Mouse (Mus musculus) neural tube, embryonic 10.5 days (tissue): ENCODE measurements around the gene Susd5.

ENCODE experiments used
- DNase-seq: peaks from one replicate; pipeline ENCODE4 v3.0.0-alpha.2; 2017; ENCODE audit warnings: low spot score; ENCODE audit errors: extremely low spot score

The Susd5 gene

DNA sequence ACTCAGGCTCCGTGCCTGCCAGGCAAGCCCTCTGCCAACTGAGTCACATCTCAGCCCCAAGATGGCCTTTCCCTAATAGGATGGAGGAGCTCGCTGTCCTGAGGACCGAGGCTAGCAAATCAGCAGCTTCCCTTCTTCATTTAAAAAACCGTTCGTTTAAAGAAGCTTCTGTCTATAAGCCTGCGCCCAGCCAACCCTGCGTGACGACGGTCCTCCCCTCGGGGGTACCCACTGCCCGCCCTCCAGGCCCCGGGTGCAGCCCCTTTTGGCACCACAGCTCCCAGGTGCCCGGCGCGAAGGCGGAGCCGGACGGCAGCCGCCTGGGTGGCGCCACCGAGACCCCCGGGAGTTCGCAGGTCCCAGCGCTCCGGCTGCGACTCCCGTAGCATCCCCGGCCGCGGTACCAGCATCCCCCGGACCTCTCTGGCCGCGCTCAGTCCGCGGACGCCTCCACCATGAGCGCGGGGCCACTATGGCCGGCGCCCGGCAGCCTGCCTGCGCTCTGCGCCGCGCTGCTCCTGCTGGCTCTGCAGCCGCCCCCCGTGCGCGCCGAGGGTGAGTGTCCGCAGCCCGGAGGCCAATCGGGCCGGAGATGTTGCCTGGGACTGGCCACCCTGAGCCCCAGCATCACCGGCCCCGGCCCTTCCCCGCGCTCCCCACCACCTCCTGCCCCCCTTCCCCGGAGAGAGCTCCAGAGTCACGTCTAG, at the start of gene Susd5:
TSS of gene Susd5 (plus strand) at position 51 of the 707 bp plus-strand sequence.
- peak; percentile 61 for DNase-seq

DNA sequence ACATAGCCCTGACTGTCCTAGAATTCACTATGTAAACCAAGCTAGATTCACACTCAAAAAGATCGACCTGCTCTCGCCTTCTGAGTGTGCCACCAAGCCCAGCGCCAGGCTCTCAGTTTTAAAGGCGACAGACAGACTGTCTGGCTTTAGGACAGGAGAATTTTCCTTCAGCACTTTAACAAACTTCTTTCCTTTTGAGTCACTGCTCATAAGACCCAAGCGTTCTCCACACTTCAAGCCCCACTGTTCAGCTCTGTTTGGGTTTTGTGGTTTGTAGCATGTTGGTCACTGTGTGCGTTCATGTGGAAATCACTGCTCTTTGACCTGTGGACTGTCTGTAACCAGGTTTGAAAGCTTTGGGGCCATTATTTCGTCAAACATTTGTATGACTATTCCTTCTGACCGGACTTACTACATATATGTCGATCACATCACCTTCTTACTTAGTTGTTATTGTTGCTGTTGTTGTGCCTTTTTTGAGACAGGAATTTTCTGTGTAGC, 49.0 kb upstream of the Susd5 start:
- DNase-seq: no peak

DNA sequence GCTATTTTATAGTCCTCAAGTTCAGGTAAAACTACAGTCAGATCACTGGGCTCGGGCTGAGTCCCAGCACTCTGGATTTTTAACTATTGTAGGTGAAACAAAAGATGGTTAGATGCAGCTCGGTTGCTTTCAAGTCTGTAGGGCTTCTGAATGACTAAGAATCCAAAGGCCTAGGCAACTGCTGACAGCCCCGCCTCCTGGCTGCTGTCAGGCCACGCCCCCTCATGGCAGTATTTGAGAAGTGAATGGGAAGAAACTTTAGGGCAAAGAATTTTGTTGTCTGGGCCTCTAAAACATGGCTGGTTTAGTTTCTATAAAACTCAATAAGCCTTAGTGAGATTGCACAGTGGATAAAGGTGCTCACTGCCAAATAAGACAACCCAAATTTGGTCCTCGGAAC, 47.4 kb upstream of the Susd5 start:
- DNase-seq: no peak

DNA sequence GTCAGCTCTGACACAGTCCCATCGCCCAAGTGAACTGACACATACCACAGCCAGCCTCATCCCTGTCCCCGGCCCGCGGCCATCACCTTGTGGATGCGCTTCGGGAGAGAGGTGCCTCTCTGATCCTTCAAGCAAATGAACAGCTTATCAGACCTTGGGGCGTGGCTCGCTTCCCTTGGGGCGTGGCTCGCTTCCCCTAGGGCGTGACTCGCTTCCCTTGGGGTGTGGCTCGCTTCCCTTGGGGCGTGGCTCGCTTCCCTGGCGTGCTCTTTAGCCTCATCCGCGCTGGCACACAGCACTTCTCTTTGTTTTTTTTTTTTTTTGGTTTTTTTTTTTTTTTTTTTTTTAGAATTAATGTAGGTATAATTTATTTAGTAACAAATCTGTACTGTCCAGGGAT, 45.7 kb upstream of the Susd5 start:
- DNase-seq: no peak

DNA sequence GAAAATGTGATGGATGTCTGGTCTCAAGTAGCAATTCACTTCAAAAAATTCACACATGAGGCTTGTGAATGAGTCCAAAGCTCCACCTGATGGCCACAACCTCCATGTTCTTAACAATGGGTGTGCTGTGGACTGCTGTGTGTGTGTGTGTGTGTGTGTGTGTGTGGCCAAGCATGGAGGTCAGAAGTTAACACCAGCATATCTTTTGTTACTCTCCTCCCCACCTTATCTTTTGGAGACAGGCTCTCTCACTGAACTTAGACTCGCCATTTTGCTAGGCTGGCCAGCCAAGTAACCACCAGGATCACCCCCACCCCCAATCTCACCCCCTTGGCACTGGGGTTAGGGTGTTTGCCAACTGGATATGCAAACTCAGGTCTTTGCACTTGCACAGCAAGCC, 42.9 kb upstream of the Susd5 start:
- DNase-seq: no peak

DNA sequence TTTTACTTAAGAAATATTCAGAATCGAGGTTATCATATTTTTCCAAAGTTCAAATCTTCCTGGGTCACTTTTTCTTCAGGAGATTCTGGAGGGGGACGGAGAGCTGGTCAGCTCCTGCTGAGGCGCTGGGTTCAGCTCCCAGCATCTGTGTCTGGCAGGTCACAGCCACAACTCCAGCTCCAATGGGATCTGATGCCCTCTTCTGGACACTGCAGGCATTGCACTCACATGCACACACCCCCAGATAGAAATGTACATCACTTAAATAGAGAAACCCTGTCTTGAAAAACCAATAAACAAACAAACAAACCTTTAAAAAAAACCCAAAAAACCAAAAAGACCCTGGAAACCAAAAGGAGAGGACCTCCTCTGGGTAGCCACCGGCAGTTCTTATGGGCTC, 41.2 kb upstream of the Susd5 start:
- no peak for DNase-seq

DNA sequence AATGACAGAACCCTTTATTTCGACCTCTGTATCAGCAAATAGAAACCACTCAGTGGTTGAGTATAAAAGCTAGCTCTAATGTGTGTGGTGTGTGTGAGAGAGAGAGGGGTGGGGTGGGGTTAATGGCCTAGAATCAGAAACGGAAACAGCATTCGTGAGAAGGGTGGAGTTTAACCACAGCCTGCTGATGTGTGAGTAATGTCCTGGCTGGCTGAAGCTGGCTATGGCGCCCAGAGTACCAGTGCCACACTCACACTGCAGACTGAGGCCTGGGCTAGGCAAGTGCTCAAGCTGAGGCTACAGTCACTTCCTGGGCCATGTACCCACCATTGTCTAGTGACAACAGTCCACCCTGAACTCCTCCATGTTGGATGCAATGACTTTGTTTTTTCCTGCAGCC, 40.5 kb upstream of the Susd5 start:
- no peak for DNase-seq

DNA sequence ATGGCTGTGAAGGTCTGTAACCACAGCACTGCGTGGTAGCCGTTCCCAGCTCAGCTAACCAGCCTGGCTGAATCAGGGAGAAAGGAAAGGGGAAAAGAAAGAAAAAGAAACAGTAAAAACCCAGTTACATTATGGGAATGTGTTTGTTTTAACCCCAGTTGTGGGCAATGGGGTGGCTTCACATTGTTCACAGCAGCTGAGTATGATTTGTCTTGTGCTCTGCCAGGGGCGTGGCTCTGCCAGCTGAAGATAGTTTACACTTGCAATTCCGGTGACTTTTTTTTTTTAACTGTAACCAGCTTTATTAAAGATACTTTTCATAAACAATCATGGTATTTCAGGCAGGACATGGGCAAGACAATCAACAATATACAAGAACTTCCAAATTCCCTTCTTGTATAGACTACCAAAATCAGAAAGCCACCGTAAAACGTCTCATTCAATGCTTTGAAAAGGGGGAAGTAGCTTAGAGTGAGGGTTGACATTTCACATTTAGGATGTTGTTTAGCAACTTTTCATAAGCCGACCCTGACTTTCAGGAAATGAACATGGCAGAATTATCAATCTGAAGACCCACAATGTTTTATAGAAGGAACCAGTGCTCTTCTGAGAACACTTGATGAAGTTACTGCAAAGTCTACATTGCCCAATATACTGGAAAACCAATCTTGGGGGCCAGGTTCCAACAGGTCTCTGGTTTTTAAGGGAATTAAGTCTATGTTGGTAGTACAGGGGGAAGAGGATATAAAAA, 37.8 kb upstream of the Susd5 start:
- DNase-seq: no peak

DNA sequence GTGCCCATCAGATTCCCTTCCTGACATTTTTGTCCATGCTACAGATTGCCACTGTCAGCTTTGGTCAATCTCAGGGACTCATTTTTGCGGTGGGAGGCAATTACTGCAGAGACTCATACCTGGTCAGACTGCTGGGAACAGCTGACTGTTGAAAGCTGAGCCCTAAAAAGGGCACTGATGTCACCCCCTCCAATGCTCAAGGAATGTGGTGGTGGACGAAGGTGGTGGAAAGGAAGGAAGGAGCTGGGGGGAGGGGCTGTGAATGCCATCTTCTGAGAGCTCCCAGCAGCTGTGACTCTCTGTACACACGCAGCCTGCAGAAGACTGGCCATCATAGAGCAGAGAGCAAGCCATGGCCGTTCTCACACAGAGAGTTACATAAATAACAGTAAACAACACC, 34.8 kb upstream of the Susd5 start:
- no peak for DNase-seq

DNA sequence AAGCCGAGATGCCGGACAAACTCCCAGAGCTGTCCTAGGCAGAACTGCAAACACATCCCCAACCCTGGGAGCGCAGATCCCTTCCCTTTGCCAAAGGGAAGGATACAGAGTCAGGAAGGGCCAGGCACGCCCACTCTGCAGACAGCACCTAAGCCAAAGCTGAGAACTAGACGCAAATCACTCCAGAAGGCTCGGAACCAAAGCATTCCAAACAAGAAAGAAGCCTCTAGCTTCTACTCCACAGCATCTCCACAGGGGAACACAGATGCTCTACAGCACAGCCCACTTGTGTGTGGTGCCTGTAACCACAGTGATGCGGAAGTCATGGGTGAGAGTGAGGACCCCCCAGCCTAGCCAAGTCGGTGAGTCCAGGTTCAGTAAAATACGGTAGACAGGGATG, 31.8 kb upstream of the Susd5 start:
- DNase-seq: no peak

DNA sequence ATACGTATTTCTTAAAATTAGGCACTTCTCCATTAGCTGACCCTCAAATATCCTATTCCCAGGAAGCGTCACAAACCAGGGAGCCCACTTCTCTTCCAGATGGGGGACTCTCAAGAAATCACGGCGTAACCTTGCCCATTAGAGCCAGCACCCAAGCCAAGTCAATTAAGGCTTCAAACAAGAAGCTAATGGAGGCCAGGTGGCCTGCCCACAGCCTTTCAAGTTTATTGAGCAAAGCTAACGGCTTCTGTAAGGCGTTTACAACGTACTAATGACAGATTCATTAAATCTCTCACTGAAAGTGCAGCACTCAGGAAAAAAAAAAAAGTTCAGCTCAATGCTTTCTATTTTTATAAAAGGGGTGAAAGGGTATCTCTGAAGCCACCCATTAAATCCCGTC, 31.1 kb upstream of the Susd5 start:
- DNase-seq: no peak

DNA sequence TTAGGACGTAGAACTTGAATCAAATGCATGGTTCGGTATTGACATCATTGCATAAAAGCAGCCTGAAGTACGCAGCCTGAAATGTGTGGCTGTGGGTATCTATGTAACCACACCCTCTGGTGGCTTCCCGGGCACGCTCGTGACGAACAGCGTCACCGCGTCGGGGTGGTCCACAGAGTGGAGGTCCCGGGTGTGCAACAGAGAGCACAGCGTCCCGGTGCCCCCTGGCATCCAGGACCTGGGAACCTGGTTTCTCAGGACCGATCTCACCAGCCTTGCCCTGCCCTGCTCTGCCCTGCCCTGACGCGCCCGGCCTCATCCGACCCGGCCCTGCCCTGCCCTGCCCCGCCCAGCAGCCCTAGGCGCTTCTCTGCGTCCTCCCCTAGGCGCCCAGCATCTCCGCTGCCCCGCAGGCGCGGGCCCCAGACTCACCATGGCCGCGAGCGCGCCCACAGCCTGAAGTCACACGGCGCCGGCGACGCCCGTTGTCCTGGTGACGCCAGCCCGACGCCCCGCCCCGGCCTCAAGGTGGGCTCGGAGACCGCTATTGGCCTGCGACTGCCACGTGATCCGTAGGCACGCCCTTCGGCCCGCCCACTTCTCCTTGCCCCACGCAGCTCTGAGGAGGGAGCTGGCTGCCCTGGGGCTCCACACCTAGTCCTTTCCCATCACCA, 30.5 kb upstream of the Susd5 start:
- DNase-seq: peak; percentile 91

DNA sequence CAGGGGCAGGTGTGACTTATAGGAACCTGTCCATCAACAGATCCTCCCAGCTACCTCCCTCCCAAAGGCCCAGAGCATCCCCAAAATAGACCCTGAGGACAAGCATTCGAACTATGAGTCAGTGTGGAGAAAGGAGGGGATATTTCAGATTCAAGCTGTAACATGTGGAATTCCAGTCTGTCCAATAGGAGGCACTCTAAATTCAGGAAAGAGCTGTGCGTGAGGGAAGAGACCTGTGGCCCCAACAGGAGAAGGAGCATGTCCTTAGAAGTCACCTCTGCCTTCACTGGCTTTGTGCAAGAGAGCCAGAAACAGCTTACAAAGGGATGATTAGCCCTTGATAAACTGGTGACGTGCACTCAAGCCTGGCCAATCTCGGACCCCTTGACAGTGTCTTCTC, 16.0 kb upstream of the Susd5 start:
- DNase-seq: no peak

DNA sequence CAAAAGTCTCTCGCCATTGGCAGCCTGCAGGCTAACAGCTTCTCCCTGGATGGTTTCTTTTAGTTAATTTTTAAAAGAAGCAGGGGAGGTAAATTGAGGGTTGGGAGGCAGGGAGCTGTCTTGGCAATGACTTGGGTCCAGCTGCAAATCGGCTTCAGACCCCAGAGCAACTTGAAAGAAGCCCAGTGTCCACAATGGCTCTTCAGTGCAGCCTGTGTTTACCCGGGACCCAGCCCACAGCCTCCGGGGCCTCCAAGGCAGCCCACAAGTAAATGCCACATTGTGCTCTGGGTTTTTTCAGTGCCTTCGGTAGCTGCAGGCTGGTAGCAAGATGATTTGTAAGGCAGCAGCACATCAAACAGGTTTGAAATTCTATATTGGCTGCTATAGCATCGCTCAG, 14.4 kb upstream of the Susd5 start:
- DNase-seq: peak; percentile 19

DNA sequence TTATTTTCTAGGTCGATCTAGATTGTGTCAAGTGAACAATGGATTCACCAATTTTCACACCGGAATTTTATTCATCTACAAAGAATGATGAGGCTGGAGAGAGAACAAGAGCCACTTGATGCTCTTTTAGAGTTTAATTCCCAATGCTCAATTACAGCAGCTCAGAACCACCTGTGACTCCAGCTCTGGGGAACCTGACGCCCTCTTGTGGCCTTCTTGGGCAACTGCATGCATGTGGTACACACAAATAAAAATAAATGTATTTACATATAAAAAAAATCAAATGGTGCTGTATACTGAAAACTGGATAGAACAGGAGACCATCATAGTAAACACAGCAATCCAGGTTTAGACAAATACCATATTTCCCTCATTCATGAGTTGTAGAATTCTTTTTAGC, 12.5 kb upstream of the Susd5 start:
- DNase-seq: no peak

DNA sequence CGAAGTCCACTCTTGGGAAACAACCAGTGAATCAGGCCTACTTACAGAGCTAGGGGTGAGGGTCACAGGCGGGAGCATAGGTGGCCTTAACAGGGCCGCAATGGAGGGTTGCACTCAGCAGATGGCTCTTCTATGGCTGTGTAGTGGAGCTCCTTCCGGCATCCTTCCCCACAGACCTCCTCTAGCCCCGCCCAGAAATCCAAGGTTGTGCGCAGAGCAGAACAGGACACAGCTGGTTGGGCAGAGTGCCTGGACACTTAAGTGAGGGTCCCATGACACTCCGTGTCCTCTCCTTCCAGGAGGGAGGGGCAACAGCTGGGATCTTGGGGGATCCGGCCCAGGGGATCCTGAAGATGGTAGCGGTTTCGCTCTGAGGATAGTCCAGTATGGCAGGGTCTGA, 10.9 kb upstream of the Susd5 start, which contains the start of gene Fbxl2:
TSS of gene Fbxl2 (minus strand) at position 164 of the 400 bp plus-strand sequence.
- DNase-seq: no peak

DNA sequence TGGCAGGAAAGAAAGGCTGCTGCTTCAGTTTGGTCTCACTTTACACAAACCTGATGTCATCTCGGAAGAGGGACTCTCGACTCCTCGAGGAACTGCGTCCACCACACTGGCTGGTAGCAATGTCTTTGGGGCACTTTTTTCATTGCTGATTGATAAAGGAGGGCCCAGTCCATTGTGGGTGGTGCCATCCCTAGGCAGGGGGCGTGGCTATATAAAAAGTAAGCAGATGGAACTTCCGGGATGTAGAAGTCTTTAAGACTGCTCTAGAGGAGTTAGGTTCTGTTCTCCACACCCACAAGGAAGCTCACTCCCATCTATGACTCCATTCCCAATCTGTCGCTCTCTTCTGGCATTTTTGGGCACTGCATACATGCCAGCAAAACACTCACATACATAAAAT, 10.3 kb upstream of the Susd5 start:
- no peak for DNase-seq

DNA sequence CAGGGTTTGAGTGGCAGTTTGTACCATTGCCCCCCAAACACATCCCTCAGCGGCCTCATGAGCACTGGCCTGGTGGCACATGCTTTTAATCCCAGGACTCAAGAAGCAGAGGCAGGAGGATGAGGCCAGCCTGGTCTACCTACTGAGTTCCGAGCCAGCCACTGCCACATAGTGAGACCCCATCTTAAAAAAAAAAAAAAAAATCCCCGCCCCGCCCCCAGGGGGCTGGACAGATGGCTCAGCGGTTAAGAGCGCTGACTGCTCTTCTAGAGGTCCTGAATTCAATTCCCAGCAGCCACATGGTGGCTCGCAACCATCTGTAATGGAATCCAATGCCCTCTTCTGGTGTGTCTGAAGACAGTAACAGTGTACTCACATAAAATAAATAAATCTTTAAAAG, 6.8 kb upstream of the Susd5 start:
- DNase-seq: no peak

DNA sequence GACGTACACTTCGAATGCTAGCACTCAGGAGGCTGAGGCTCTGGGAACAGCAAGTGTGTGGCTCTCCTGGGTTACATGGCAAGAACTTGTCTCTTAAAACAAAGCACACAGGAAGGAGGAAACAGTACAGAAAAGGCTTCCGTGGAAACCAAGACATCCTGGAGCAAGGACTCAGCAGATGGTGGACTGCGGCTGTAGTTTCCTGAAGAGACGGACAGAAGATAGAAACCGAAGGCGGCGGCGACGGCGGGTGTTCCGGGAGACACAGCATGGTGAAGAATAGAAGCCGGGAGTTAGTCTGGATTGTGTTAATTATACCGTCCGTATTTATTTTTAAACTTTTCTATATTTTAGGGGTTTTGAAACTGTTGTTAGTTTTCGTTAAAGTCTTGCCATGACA, 6.2 kb upstream of the Susd5 start:
- DNase-seq: no peak

DNA sequence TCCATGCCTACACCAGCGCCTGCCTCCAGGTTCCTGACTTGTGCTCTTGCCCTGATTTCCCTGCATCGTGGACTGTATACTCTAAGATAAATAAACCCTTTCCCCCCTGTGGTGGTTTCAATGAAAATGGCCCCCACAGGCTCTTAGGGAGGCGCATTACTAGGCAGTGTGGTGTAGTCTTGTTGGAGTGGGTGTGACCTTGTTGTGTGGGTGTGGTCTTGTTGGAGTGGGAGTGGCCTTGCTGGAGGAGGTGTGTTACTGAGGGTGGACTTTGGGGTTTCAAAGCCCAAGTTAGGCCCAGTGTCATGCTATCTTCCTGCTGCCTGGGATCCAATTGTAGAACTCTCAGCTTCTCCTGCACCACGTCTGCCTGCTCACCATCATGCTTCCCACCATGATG, 4.9 kb upstream of the Susd5 start:
- DNase-seq: no peak

DNA sequence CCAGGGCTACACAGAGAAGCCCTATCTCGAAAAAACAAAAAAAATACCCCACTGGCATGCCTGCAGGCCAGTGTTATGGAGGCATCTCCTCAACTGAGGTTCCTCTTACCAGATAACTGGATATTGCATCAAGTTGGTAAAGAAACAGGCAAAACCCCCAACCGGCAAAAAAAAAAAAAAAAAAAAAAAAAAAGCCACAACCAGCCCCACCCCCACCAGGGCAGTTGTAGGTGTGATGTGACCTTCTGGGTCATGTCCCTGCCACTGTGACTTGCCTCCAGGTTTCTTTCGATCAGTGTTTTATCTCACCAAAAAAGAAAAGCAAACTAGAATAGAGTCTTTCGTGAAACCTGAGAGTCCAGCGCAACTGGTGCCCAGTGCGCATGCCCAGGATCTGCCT, 4.1 kb upstream of the Susd5 start:
- no peak for DNase-seq

DNA sequence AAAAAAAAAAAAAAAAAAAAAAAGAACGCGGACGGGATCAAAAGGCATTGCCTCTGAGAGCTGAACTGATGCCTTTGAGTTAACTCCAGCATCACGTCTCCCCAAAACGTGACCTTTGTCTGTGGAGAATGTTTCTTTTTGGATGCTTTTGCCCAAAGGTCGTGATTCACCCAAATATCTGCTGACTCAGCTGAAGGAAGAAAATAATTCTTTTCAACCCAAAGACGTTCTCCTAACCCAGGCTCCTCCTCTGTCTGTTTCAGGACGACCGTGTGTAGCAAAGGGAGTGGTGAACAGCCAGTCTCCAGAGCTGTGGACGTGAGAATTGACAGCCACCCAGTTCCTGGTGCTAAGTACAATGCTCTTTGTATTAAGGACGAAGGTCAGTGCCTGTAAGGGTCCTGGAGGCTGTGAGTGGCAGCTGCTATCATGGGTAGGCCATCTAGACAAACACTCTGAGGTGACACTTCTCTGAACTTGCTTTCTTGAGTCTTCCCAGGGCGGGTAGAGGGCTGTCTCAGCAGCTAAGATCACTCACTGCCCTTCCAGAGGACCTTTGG, 11.6 kb downstream of the Susd5 start:
- no peak for DNase-seq
